Mouse (Mus musculus) bone marrow, adult 2 months (tissue): ENCODE results near the gene Hnrnpa3.

Experiments
- CTCF ChIP-seq: fragments of 200-500 bp; IDR thresholded peaks from 2 replicates; pipeline ENCODE4 v1.5.1; 2011; ENCODE audit warnings: low read length, control low read depth; ENCODE audit not compliant: control insufficient read depth, insufficient read depth
- POLR2A ChIP-seq: fragments of 200-500 bp; IDR thresholded peaks from 2 replicates; pipeline ENCODE4 v1.6.1; 2011; ENCODE audit warnings: low read depth, mild to moderate bottlenecking, control low read depth, low read length, borderline replicate concordance; ENCODE audit not compliant: control insufficient read depth

GRCm38 (mm10) chr2:75707420-75707819 lies 48.4 kb downstream of the Hnrnpa3 start:
- TF ChIP-seq POLR2A (no peak), CTCF (no peak)
